Mouse (Mus musculus) liver, adult 2 months (tissue): ENCODE data around the gene Sdk2. TPM values are rescaled to one million over a fixed set of nuclear protein-coding genes. Genes with fewer than 3 reads are reported as not detected.

Source experiments
- DNase-seq: peaks from one replicate; pipeline ENCODE4 v3.0.0-alpha.2; 2011; ENCODE audit warnings: low read depth, low spot score; ENCODE audit errors: extremely low read depth
- H3K27ac ChIP-seq: fragments of 200-500 bp; replicated peaks from 2 replicates; pipeline ENCODE4 v1.5.1; 2012; ENCODE audit warnings: low read depth, mild to moderate bottlenecking, control low read depth, inconsistent platforms, low read length; ENCODE audit not compliant: insufficient read depth
- H3K27me3 ChIP-seq: fragments of 200-500 bp; 2 replicates; pipeline ENCODE4 v1.6.1; 2012; ENCODE audit warnings: mild to moderate bottlenecking, moderate library complexity, low read length, inconsistent platforms; ENCODE audit not compliant: control insufficient read depth, insufficient read depth
- H3K36me3 ChIP-seq: fragments of 200-500 bp; 2 replicates; pipeline ENCODE4 v1.6.1; 2012; ENCODE audit warnings: low read length, inconsistent platforms; ENCODE audit not compliant: control insufficient read depth, insufficient read depth
- H3K4me1 ChIP-seq: fragments of 200-500 bp; 2 replicates; pipeline ENCODE4 v1.6.1; 2011; ENCODE audit warnings: low read length; ENCODE audit not compliant: control insufficient read depth, insufficient read depth
- H3K4me3 ChIP-seq: fragments of 200-500 bp; 2 replicates; pipeline ENCODE4 v1.5.1; 2011; ENCODE audit warnings: low read depth, mild to moderate bottlenecking, control low read depth, low read length, moderate library complexity; ENCODE audit not compliant: insufficient read depth
- H3K79me2 ChIP-seq: fragments of 200-500 bp; 2 replicates; pipeline ENCODE4 v1.6.1; 2012; ENCODE audit warnings: inconsistent platforms, mild to moderate bottlenecking, low read length, moderate library complexity; ENCODE audit not compliant: control insufficient read depth, insufficient read depth
- H3K9ac ChIP-seq: fragments of 200-500 bp; 2 replicates; pipeline ENCODE4 v1.6.1; 2012; ENCODE audit warnings: low read depth, mild to moderate bottlenecking, control low read depth, inconsistent platforms, low read length
- CTCF ChIP-seq: fragments of 200-500 bp; IDR thresholded peaks from 2 replicates; pipeline ENCODE4 v1.5.1; 2011; ENCODE audit warnings: low read depth, low read length, control low read depth
- POLR2A ChIP-seq: fragments of 200-500 bp; IDR thresholded peaks from 2 replicates; pipeline ENCODE4 v1.6.1; 2011; ENCODE audit warnings: low read length, control low read depth; ENCODE audit not compliant: insufficient read depth; ENCODE audit errors: extremely low read depth
- WGBS: fragments of 180-500 bp; shearing (Covaris S2); methylation state at CpG from one replicate; pipeline ENCODE4 v1.1.7; 2018; 5-methylcytosine and 5-hydroxymethylcytosine counted together
- polyA plus RNA-seq: library from polyadenylated mRNA; depleted of rRNA; stranded (reverse); fragments of >200 nt; gene quantifications from 2 replicates; pipeline ENCODE4 v1.2.3, GENCODE M21; 2012
- total RNA-seq: library from RNA; depleted of rRNA; stranded (reverse); fragments of >200 nt; gene quantifications from 2 replicates; pipeline ENCODE4 v1.2.3, GENCODE M21; 2014

The Sdk2 gene
- total and polyA plus RNA-seq, 2 experiments: 0.07 to 0.28 TPM

DNA sequence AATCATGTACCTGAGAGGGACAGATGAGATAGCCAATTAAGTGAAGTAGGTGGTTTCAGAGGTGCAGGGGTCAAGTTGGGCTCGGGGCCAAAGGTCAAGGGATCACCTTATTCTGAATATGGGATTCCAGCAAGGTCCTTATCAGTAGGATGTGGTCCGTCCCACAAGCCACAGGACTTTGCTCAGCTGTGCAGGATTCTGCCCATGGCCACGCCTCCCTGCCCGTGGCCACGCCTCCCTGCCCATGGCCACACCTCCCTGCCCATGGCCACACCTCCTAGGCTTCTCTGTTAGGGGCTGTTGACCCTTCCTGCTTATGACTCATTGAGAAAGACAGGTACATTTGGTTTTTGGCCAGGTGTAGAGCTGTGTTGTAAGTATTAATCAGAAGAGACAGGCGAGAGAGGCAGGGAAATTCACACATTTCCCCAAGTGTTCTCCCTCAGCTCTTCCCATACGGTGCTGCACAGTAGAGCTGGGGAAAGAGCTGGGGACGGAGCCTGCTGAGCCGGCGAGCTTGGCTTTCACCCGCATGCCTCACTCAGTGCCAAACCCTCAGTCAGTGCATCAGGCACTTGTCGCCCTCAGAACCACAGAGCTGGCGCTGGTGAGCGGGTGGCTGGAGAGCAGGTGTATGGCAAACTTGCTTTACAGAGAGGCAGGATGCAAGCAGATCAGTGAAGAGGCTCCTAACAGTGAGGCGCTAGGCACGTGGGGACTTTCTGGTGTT lies 163.6 kb downstream of the Sdk2 start:
- Histone ChIP-seq H3K36me3 (no peaks in the 10 kb centered on the region), H3K79me2 (no peaks in the 10 kb centered on the region), H3K27me3 (no peaks in the 10 kb centered on the region; the same call in 1 of the 2 replicates), H3K4me1 (no peaks in the 10 kb centered on the region), H3K27ac (no peak overlapping the region), H3K4me3 (no peak overlapping the region), H3K9ac (no peak overlapping the region)
- WGBS: 74% methylated on average over 16 of the region's 16 CpGs
- TF ChIP-seq CTCF (no peak), POLR2A (no peak)
- DNase-seq: no peak

DNA sequence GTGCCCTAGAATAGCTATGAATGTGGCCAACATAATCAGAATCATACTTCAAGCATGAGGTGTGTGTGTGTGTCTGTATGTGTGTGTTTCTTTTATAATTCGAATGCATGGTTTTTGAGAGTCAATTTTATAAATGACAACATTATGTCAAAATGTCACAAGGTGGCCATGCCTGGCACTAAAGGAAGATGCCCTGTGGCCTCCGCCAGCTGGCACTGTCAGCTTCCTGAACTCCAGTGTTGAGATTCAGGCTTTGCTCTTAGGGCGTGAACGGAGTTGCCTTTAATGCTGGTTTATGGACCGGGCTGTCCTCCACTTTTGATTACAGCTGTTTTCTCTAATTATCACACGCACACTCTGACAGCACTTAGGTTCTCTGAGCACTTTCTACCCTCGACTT lies 164.9 kb downstream of the Sdk2 start:
- TF ChIP-seq POLR2A (no peak), CTCF (no peak)
- no peaks in the 10 kb centered on the region for H3K36me3 ChIP-seq
- DNase-seq: no peak
- 90% methylated on average over 7 of the region's 7 CpGs for WGBS
- no peaks in the 10 kb centered on the region; the same call in 1 of the 2 replicates for H3K27me3 ChIP-seq
- no peaks in the 10 kb centered on the region for H3K79me2 ChIP-seq
- no peak overlapping the region for H3K4me3 ChIP-seq
- no peak overlapping the region for H3K9ac ChIP-seq
- H3K4me1 ChIP-seq: no peaks in the 10 kb centered on the region
- H3K27ac ChIP-seq: no peak overlapping the region

DNA sequence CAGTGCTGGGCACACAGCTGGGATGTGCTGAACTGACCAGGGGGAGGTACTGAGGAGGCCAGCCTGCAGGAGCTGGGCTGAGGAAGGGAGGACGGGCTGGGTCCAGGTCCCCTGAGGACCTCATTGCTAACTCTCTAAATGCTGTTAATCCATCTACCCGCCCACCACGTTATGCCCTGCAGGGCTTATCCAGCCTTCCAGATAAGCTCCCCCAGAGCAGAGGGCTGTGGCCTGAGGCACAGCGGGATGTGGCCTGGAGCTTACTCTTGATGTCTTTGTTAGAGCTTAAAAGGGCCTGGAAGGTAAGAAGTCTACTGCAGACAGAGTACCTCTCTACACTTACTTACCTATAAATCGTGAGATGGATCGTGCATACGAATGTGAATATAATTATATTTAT lies 168.2 kb downstream of the Sdk2 start:
- DNase-seq: no peak
- no peaks in the 10 kb centered on the region for H3K27me3 ChIP-seq
- no peak overlapping the region for H3K4me3 ChIP-seq
- no peak overlapping the region for H3K27ac ChIP-seq
- H3K9ac ChIP-seq: no peak overlapping the region
- H3K79me2 ChIP-seq: no peaks in the 10 kb centered on the region
- H3K36me3 ChIP-seq: no peaks in the 10 kb centered on the region
- WGBS: 75% methylated on average over 7 of the region's 7 CpGs
- no peak for TF ChIP-seq POLR2A
- no peak for TF ChIP-seq CTCF
- H3K4me1 ChIP-seq: no peaks in the 10 kb centered on the region

DNA sequence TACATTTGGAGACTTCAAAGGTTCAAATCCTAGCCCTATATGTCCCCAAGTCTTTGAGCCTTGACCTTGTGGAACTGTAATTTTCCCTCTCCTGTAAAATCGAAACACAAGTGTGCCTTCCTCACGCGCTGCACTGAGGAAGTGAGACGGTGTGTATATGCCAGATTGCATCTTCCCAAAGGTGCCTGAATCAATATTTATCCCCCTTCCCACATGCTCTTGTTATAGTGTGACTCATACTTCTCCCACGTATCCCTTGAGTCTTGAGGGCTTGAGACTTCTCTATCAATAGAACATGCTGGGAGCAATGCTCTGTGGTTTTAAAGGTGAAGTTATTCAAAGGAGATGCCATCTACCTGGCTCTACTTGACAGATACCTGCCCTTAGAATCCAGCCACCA lies 170.8 kb downstream of the Sdk2 start:
- 91% methylated on average over 5 of the region's 5 CpGs for WGBS
- DNase-seq: no peak
- H3K27me3 ChIP-seq: no peaks in the 10 kb centered on the region
- no peaks in the 10 kb centered on the region for H3K36me3 ChIP-seq
- no peaks in the 10 kb centered on the region for H3K79me2 ChIP-seq
- H3K9ac ChIP-seq: no peak overlapping the region
- no peak overlapping the region for H3K27ac ChIP-seq
- TF ChIP-seq CTCF (no peak), POLR2A (no peak)
- H3K4me3 ChIP-seq: no peak overlapping the region
- no peaks in the 10 kb centered on the region for H3K4me1 ChIP-seq

DNA sequence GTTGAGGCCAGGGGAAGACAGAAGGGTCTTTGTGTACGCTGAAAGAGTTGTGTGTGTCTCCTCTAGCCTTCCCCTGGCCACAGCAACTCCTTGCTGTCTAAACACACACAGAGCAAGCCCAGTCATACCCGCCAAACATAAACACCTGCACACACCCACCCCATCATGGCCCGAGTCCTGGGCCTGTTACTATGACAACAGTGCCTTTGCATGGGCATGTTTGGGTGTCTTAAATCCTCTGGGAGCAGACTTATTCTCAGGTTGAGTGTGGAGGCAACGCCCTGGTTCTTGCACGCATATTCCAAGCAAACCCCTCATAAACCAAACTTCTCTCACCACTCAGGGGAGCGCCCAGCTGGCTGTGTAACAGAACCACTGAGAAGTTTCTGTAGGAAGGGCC lies 173.9 kb downstream of the Sdk2 start:
- Histone ChIP-seq H3K4me3 (no peak overlapping the region), H3K27me3 (no peaks in the 10 kb centered on the region), H3K27ac (no peak overlapping the region), H3K36me3 (no peaks in the 10 kb centered on the region), H3K4me1 (no peaks in the 10 kb centered on the region), H3K9ac (no peak overlapping the region), H3K79me2 (no peaks in the 10 kb centered on the region)
- WGBS: 84% methylated on average over 6 of the region's 6 CpGs
- DNase-seq: no peak
- TF ChIP-seq POLR2A (no peak), CTCF (no peak)

DNA sequence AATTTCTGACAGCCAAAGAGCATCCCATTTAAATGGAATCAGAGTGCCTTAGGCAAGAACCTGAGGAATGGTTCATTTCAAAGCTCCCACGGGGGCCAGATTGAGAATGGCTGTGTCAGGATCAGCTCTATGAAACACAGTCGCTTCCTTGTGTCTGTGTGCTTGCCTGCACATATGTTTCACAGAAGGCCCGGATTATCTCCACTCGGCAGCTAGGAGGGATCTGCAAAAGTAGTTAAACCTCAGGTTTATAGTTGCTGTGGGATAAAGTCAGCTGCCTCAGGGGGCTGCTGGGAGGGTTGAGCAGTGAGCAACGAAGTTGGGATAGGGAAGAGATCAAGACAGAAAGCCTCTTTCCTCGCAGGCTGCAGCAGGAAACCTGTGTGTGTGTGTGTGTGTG lies 174.8 kb downstream of the Sdk2 start:
- no peak for TF ChIP-seq CTCF
- no peak for TF ChIP-seq POLR2A
- no peaks in the 10 kb centered on the region for H3K36me3 ChIP-seq
- H3K4me1 ChIP-seq: no peaks in the 10 kb centered on the region
- no peaks in the 10 kb centered on the region for H3K79me2 ChIP-seq
- 79% methylated on average over 6 of the region's 6 CpGs for WGBS
- H3K4me3 ChIP-seq: no peak overlapping the region
- no peak overlapping the region for H3K9ac ChIP-seq
- no peak for DNase-seq
- H3K27ac ChIP-seq: no peak overlapping the region
- H3K27me3 ChIP-seq: no peaks in the 10 kb centered on the region
